Mouse (Mus musculus) bone marrow, adult 2 months (tissue): Measurements from ENCODE around the gene Jpt2. TPM values are rescaled to one million over a fixed set of nuclear protein-coding genes. Genes with fewer than 3 reads are reported as not detected.

Source experiments
- H3K27ac ChIP-seq: fragments of 200-500 bp; 2 replicates; pipeline ENCODE4 v1.5.1; 2012; ENCODE audit warnings: low read depth, mild to moderate bottlenecking, control low read depth, inconsistent platforms, low read length; ENCODE audit not compliant: control insufficient read depth, poor library complexity, insufficient read depth
- H3K4me1 ChIP-seq: fragments of 200-500 bp; 2 replicates; pipeline ENCODE4 v1.6.1; 2011; ENCODE audit warnings: low read length; ENCODE audit not compliant: control insufficient read depth, insufficient read depth
- H3K4me3 ChIP-seq: fragments of 200-500 bp; replicated peaks from 2 replicates; pipeline ENCODE3; 2011; ENCODE audit warnings: mild to moderate bottlenecking, low read depth, low read length, control low read depth; ENCODE audit not compliant: control insufficient read depth
- CTCF ChIP-seq: fragments of 200-500 bp; IDR thresholded peaks from 2 replicates; pipeline ENCODE4 v1.5.1; 2011; ENCODE audit warnings: low read length, control low read depth; ENCODE audit not compliant: control insufficient read depth, insufficient read depth
- POLR2A ChIP-seq: fragments of 200-500 bp; IDR thresholded peaks from 2 replicates; pipeline ENCODE4 v1.6.1; 2011; ENCODE audit warnings: low read depth, mild to moderate bottlenecking, control low read depth, low read length, borderline replicate concordance; ENCODE audit not compliant: control insufficient read depth
- WGBS: fragments of 180-500 bp; shearing (Covaris S2); methylation state at CpG from one replicate; pipeline ENCODE4 v1.1.7; 2018; 5-methylcytosine and 5-hydroxymethylcytosine counted together
- polyA plus RNA-seq: library from polyadenylated mRNA; stranded (reverse); fragments of >200 nt; gene quantifications from 2 replicates; pipeline ENCODE4 v1.2.4, GENCODE M21; 2011; ENCODE audit warnings: low replicate concordance; ENCODE audit not compliant: missing spikeins, insufficient read depth, insufficient read length

The Jpt2 gene
- polyA plus RNA-seq, 1 experiment, result 31.5 TPM

- peaks cover 7% of the 10 kb centered on the region for H3K4me1 ChIP-seq
These were observed 71.6 kb downstream of the Jpt2 start for GRCm38 (mm10) chr17:24888862-24889261.

More at GRCm38 (mm10) chr17:24888862-24889261, 71.6 kb downstream of the Jpt2 start:
- H3K4me3 ChIP-seq, result no peak overlapping the region
- no peak overlapping the region for H3K27ac ChIP-seq
- no peak for TF ChIP-seq POLR2A
- no peak for TF ChIP-seq CTCF
- 87% methylated on average over 3 of the region's 3 CpGs for WGBS

Other genes starting within 250 kb of the Jpt2 start
- gene Rnf151, start 242.6 kb downstream of the Jpt2 start, polyA plus RNA-seq, result not detected in 2 replicates
- 828 and 1,146 TPM in 2 replicates for gene Rps2, start 242.6 kb downstream of the Jpt2 start, polyA plus RNA-seq
- 150 and 172 TPM in 2 replicates for gene Ndufb10, start 236.2 kb downstream of the Jpt2 start, polyA plus RNA-seq
- gene Rpl3l, start 232.9 kb downstream of the Jpt2 start, polyA plus RNA-seq, result 2.5 TPM in 1 of 2 replicates, not detected in the other
- 106 and 309 TPM in 2 replicates for gene Msrb1, start 224.0 kb downstream of the Jpt2 start, polyA plus RNA-seq
- 2.2 TPM in 1 of 2 replicates, not detected in the other for gene Hs3st6, start 207.7 kb downstream of the Jpt2 start, polyA plus RNA-seq
- 0.77 TPM in 1 of 2 replicates, not detected in the other for gene Meiob, start 156.4 kb downstream of the Jpt2 start, polyA plus RNA-seq
- gene Hagh, start 120.5 kb downstream of the Jpt2 start, polyA plus RNA-seq, result 92.4 and 146 TPM in 2 replicates
- gene Fahd1, start 110.3 kb downstream of the Jpt2 start, polyA plus RNA-seq, result 51.5 and 67.1 TPM in 2 replicates
- not detected in 2 replicates for gene Igfals, start 94.7 kb downstream of the Jpt2 start, polyA plus RNA-seq
- gene Nubp2, start 74.3 kb downstream of the Jpt2 start, polyA plus RNA-seq, result 34.2 and 45.6 TPM in 2 replicates
- 37.8 and 47.2 TPM in 2 replicates for gene Spsb3, start 74.0 kb downstream of the Jpt2 start, polyA plus RNA-seq
- 8.2 and 35.6 TPM in 2 replicates for gene Eme2, start 65.6 kb downstream of the Jpt2 start, polyA plus RNA-seq
- 23.4 and 43.9 TPM in 2 replicates for gene Mrps34, start 65.6 kb downstream of the Jpt2 start, polyA plus RNA-seq
- 51.7 and 64.3 TPM in 2 replicates for gene Nme3, start 64.2 kb downstream of the Jpt2 start, polyA plus RNA-seq
- 51.0 and 96.3 TPM in 2 replicates for gene Mapk8ip3, start 23.7 kb downstream of the Jpt2 start, polyA plus RNA-seq
- gene Cramp1l, start 55.1 kb upstream of the Jpt2 start, polyA plus RNA-seq, result 9.1 and 15.8 TPM in 2 replicates
- 65.1 and 72.5 TPM in 2 replicates for gene Ift140, start 55.4 kb upstream of the Jpt2 start, polyA plus RNA-seq
- 2.5 and 4.6 TPM in 2 replicates for gene Tmem204, start 122.9 kb upstream of the Jpt2 start, polyA plus RNA-seq
- 19.5 and 30.4 TPM in 2 replicates for gene Telo2, start 155.3 kb upstream of the Jpt2 start, polyA plus RNA-seq
- gene Ptx4, start 160.1 kb upstream of the Jpt2 start, polyA plus RNA-seq, result 1.4 TPM in 1 of 2 replicates, not detected in the other
- gene Clcn7, start 172.7 kb upstream of the Jpt2 start, polyA plus RNA-seq, result 17.0 and 21.9 TPM in 2 replicates
- gene Ccdc154, start 201.8 kb upstream of the Jpt2 start, polyA plus RNA-seq, result not detected in 2 replicates
- not detected in 2 replicates for gene Gm38655, start 214.8 kb upstream of the Jpt2 start, polyA plus RNA-seq
- gene BC003965, start 223.9 kb upstream of the Jpt2 start, polyA plus RNA-seq, result 13.1 and 19.4 TPM in 2 replicates
- gene Unkl, start 227.7 kb upstream of the Jpt2 start, polyA plus RNA-seq, result 9.5 and 29.1 TPM in 2 replicates